Mouse (Mus musculus): Measurements from ENCODE around the gene Nceh1. TPM values are rescaled to one million over a fixed set of nuclear protein-coding genes. Genes with fewer than 3 reads are reported as not detected.

The Nceh1 gene
- total and polyA plus RNA-seq, 3 experiments, result 8.2 to 9.3 TPM; not detected in 1

DNA sequence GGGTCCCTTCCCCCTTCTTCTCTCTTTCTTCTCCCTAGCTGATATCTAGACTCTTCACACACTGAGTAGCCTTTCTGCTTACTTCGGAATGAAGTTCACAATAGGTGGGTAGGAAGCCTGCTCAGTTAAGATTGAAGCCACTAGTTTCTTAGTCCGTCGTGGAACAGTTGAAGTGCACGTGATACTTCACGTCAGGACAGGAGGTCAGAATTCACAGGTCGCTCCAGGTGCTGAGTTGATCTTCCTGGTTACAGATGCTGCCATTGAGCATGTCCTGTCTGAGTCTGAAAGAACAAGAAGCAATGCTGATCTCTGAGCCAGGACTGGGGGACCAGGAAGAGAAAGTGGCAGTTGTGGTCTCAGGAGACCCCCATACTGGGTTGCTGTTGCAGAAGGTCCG, 16.4 kb downstream of the Nceh1 start:
- H3K27ac ChIP-seq (ENCODE audit: control insufficient read depth, low read depth, low read length), result no peak overlapping the region
- DNase-seq (ENCODE audit: low read depth, low spot score), result no peak
- no peaks in the 10 kb centered on the region for H3K27me3 ChIP-seq (ENCODE audit: control insufficient read depth in 1 of 2, insufficient read depth in 2 of 2, low read length in 2 of 2)
- no peaks in the 10 kb centered on the region for H3K79me2 ChIP-seq (ENCODE audit: control insufficient read depth, insufficient read depth, low read length, poor library complexity)
- H3K4me1 ChIP-seq (ENCODE audit: control insufficient read depth in 1 of 2, insufficient read depth in 2 of 2, low read length in 2 of 2), result peaks cover 4 to 16% of the 10 kb centered on the region in 2 experiments
- peaks cover 0 to 13% of the 10 kb centered on the region in 2 experiments; a peak in 2 of 4 replicates for H3K36me3 ChIP-seq (ENCODE audit: control insufficient read depth in 1 of 2, insufficient read depth in 2 of 2, low read length in 2 of 2)
- TF ChIP-seq MYC (IDR thresholded peaks at IDR 0.05; ENCODE audit: low read depth, low read length) (no peak), MAZ (IDR thresholded peaks at IDR 0.05; ENCODE audit: low read depth, low read length) (no peak), CTCF (IDR thresholded peaks at IDR 0.05 in 2 of 3, conservative IDR thresholded peaks at IDR 0.05 in 1 of 3; ENCODE audit: control insufficient read depth in 1 of 3, insufficient read depth in 1 of 3, low read depth in 2 of 3, low read length in 3 of 3, poor library complexity in 1 of 3, severe bottlenecking in 1 of 3) (no peak), NRF1 (IDR thresholded peaks at IDR 0.05; ENCODE audit: insufficient read depth, low read depth, low read length, poor library complexity, severe bottlenecking) (no peak), GABPA (IDR thresholded peaks at IDR 0.05; ENCODE audit: low read depth, low read length) (no peak), POLR2A (IDR thresholded peaks at IDR 0.05; ENCODE audit: control insufficient read depth in 1 of 2, insufficient read depth in 1 of 2, low read depth in 1 of 2, low read length in 2 of 2, poor library complexity in 1 of 2) (no peak), ETS1 (IDR thresholded peaks at IDR 0.05; ENCODE audit: low read depth, low read length) (no peak), E2F4 (IDR thresholded peaks at IDR 0.05; ENCODE audit: borderline replicate concordance, low read depth, low read length) (no peak), HCFC1 (IDR thresholded peaks at IDR 0.05; ENCODE audit: low read depth, low read length) (no peak)
- H3K4me3 ChIP-seq (ENCODE audit: control insufficient read depth in 1 of 2, insufficient read depth in 1 of 2, low read depth in 2 of 2, low read length in 2 of 2), result no peak overlapping the region
- no peak overlapping the region for H3K9ac ChIP-seq (ENCODE audit: control insufficient read depth, low read depth, low read length, poor library complexity, severe bottlenecking)
- H3K9me3 ChIP-seq (replicated peaks; ENCODE audit: insufficient read depth, low read length), result no peaks in the 10 kb centered on the region

DNA sequence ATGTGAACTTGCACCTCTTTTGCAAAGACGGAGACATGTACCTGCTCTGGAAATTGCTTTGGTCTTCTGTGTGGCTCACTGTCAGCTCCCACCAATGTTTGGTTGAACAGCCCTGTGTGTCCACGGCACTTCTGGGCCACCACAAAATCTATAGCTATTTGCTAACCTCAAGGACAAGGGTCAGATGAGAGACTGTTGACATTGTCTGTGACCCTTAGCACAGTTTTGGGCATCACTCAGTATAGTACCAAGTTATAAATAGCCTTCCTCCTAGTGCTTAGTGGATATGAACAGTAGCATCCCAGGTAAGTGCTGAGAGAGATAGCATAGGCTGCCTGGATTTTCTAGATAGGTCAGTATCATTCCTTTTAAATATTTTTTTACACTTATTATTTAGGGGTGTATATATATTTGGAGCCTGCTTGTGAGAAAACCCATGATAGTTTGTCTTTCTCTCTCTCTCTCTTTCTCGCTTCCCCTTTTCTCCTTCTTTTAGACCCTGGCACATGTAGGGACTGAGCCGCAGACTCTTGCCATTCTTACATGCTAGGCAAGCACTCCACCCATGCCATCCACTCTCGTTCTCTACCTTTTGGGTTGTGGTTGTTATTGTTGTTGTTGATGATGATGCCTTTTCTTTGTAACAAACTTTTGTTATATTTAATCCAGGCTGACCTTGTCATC, 19.1 kb downstream of the Nceh1 start:
- no peak overlapping the region for H3K4me3 ChIP-seq (ENCODE audit: control insufficient read depth in 1 of 2, insufficient read depth in 1 of 2, low read depth in 2 of 2, low read length in 2 of 2)
- H3K9ac ChIP-seq (ENCODE audit: control insufficient read depth, low read depth, low read length, poor library complexity, severe bottlenecking), result no peak overlapping the region
- no peaks in the 10 kb centered on the region for H3K27me3 ChIP-seq (ENCODE audit: control insufficient read depth in 1 of 2, insufficient read depth in 2 of 2, low read length in 2 of 2)
- DNase-seq (ENCODE audit: low read depth, low spot score), result no peak
- no peaks in the 10 kb centered on the region for H3K79me2 ChIP-seq (ENCODE audit: control insufficient read depth, insufficient read depth, low read length, poor library complexity)
- H3K36me3 ChIP-seq (ENCODE audit: control insufficient read depth in 1 of 2, insufficient read depth in 2 of 2, low read length in 2 of 2), result no peaks in the 10 kb centered on the region
- TF ChIP-seq ETS1 (IDR thresholded peaks at IDR 0.05; ENCODE audit: low read depth, low read length), result no peak
- TF ChIP-seq CTCF (IDR thresholded peaks at IDR 0.05 in 2 of 3, conservative IDR thresholded peaks at IDR 0.05 in 1 of 3; ENCODE audit: control insufficient read depth in 1 of 3, insufficient read depth in 1 of 3, low read depth in 2 of 3, low read length in 3 of 3, poor library complexity in 1 of 3, severe bottlenecking in 1 of 3), result no peak
- no peak for TF ChIP-seq ZNF384 (IDR thresholded peaks at IDR 0.05; ENCODE audit: low read depth, low read length)
- TF ChIP-seq E2F4 (IDR thresholded peaks at IDR 0.05; ENCODE audit: borderline replicate concordance, low read depth, low read length), result no peak
- no peak for TF ChIP-seq ELF1 (IDR thresholded peaks at IDR 0.05; ENCODE audit: low read depth, low read length)
- TF ChIP-seq GATA1 (IDR thresholded peaks at IDR 0.05; ENCODE audit: low read depth, low read length), result no peak
- TF ChIP-seq ZC3H11A (IDR thresholded peaks at IDR 0.05; ENCODE audit: low read depth, low read length), result no peak
- TF ChIP-seq USF1 (IDR thresholded peaks at IDR 0.05; ENCODE audit: low read depth, low read length), result no peak
- TF ChIP-seq JUND (IDR thresholded peaks at IDR 0.05; ENCODE audit: low read depth, low read length), result no peak
- TF ChIP-seq NRF1 (IDR thresholded peaks at IDR 0.05; ENCODE audit: insufficient read depth, low read depth, low read length, poor library complexity, severe bottlenecking), result no peak
- no peak for TF ChIP-seq RCOR1 (IDR thresholded peaks at IDR 0.05; ENCODE audit: low read depth, low read length)
- no peak for TF ChIP-seq RAD21 (IDR thresholded peaks at IDR 0.05; ENCODE audit: low read depth, low read length)
- no peaks in the 10 kb centered on the region for H3K4me1 ChIP-seq (ENCODE audit: control insufficient read depth in 1 of 2, insufficient read depth in 2 of 2, low read length in 2 of 2)
- H3K9me3 ChIP-seq (replicated peaks; ENCODE audit: insufficient read depth, low read length), result no peaks in the 10 kb centered on the region
- no peak overlapping the region for H3K27ac ChIP-seq (ENCODE audit: control insufficient read depth, low read depth, low read length)

All from MEL (cell line).